Mouse (Mus musculus): ENCODE results near the gene Zbtb17.

- TF ChIP-seq CTCF (IDR thresholded peaks at IDR 0.05; ENCODE audit: extremely low read depth, insufficient read depth, low read length) (no peak), POLR2A (IDR thresholded peaks at IDR 0.05; ENCODE audit: extremely low read depth, insufficient read depth, low read length) (no peak)
Observed at GRCm38 (mm10) chr4:141461576-141461975, 17.1 kb downstream of the Zbtb17 start.

Data from cortical plate, adult 2 months (tissue).